Mouse (Mus musculus): ENCODE measurements around the gene Slc25a17. TPM values are rescaled to one million over a fixed set of nuclear protein-coding genes. Genes with fewer than 3 reads are reported as not detected.

Slc25a17 gene
- total RNA-seq (2021): 10 to 100 TPM; 14.5 to 17.4 TPM
- long read RNA-seq, experiment 1, transcript Slc25a17-201 (9 exons, 1,724 nt): major isoform, 11 of 13 reads
- long read RNA-seq, experiment 1, partial matches to known transcripts: 0 of 13 reads
- long read RNA-seq, experiment 1, other reads (novel, unspliced or antisense): 2 of 13 reads
- long read RNA-seq, experiment 2, transcript Slc25a17-201 (9 exons, 1,724 nt): major isoform, 8 of 9 reads
- long read RNA-seq, experiment 2, partial matches to known transcripts: 0 of 9 reads
- long read RNA-seq, experiment 2, other reads (novel, unspliced or antisense): 1 of 9 reads

DNA sequence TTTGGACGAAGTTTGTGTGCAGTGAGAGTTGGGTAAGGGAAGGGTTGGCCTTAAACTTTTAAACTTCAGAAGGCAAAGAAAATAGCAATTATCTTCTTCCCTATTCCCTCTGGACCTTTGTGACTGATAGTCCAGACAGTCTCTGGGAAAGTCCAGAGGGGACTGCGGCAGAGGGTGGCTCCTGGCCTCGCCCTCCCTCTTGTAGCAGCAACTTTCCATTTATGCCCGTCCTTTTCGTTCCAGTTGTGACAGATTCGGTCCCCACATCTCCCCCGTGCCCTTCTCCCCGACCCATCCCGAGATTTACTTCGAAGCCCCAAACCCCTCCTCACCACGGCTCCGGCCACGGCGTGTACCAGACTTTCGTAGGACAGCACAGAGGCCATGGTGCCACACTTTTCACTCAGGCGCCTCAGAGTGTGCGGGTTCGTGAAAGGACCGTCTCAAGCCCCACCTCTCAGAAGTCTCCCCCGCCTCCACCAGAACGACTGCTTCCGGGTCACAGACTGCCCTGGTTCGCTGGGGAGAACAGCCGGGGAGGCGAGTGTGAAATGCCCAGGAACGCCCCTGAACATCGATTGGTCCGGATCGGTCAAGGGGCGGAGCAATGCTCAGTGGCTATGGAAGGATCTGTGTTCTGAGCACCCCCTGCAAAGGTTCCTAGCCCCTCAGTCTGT, at the start of gene Slc25a17:
Slc25a17 (minus strand) TSS at position 468 of the 677 bp plus-strand sequence.
- peak; percentile 98 for DNase-seq

DNA sequence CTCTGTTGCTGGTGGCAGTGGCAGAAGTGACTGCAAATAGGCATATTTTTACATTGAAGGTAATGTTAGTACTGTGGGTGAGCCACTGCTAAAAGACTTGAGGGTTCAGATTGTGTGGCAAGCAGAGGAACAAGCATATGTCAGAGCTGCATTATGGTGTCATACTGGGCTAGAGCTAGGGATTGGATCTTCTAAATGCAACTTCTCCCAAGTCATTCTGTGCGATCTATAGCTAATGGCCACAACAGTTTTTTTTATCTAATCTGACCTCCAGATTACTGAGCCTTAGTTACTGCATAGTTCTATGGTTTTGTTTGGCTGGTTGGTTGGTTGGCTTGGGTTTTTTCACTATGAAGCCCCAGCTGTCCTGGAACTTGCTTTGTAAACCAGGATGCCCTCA, 47.6 kb upstream of the Slc25a17 start, which contains the start of gene Dnajb7:
Dnajb7 (minus strand) TSS at position 101 of the 400 bp plus-strand sequence.
- no peak for DNase-seq

DNA sequence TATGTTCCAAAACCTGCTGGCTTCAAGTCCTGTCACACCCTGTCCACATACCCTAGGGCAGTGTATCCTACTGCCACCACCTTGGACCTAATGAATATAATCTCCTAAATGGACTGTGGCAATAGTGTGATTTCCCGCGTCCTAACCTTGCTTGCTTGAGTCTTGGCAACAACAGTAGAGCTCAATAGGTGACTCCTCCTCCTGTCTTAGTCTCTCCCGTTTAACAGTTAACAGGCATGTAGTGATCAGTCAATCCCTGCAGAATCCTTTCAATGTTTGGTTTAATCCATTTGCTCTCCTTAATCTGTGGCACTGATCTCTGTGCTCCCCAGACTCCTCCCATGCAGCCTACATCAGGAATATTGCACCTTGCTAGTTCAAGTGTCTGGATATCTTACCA, 44.4 kb upstream of the Slc25a17 start:
- DNase-seq: no peak

DNA sequence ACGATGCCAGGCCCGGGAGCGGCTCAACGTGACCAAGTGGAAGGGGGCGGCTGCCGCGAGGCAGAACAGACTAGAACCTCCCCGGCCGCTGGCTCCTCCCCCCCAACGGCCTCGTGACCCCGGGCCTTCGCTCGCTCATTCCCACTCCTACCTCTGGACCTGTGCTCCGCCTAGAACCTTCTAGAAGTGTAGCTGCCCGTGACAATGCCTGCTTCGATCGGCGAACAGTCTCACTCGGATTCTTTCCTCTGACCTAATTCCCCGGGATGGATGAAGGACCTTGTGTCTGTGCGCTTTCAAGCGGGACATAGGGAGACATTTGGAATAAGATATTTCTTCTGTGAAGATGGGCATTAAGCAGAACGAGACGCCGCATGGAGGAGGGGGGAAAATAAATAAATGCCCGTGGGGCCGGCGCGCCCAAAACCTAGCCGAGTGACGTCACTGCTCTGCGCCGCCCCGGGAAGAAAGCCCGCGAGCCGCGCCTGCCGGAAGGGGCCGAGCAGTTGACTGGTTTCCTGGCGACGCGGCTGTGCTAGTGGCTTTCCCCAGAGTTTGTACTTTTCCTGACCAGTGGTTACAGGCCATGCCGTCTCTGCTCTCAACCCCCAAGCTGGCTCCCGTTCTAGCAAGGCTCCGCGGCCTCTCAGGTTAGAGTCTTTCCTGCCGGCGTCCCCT, 39.2 kb upstream of the Slc25a17 start, which contains the start of the genes St13 and Xpnpep3:
St13 (minus strand) TSS at position 440 of the 678 bp plus-strand sequence.
Xpnpep3 (plus strand) TSS at position 501 of the 678 bp plus-strand sequence.
- peak; percentile 97 to 99 for DNase-seq

DNA sequence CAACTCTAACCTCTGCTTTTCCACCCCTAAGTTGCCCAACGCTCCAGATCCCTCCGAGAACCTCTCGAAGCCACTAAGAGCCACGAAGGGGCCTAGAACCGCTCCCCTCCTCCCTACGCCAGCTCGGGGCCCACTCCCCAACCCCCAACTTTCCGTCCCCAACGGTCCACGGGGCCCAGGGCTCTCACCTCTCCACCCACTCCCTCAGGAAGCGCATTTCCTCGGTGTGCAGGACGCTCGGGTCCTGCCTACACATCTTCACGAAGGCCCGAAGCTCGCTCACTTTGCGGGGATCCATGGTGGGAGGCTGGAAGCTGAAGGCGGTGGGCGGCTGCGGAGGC, 38.7 kb upstream of the Slc25a17 start:
- no peak for DNase-seq

DNA sequence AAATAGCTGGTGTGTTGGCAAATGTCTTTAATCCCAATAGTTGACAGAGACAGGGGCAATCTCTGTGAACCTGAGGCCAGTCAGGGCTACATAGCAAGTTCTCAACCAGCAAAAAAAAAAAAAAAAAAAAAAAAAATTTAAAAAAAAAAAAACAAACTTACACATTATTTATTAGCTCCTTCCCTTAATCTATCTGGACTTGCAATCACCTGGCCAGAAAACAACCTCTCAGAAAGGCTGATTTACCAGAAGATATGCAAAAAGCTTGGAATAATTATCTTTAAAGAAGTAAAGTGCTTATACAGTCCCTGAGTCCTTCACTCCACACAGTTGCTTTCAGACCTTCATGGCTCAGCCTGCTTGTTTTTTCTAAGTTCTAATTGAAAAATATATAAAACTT, 37.6 kb upstream of the Slc25a17 start:
- DNase-seq: no peak

DNA sequence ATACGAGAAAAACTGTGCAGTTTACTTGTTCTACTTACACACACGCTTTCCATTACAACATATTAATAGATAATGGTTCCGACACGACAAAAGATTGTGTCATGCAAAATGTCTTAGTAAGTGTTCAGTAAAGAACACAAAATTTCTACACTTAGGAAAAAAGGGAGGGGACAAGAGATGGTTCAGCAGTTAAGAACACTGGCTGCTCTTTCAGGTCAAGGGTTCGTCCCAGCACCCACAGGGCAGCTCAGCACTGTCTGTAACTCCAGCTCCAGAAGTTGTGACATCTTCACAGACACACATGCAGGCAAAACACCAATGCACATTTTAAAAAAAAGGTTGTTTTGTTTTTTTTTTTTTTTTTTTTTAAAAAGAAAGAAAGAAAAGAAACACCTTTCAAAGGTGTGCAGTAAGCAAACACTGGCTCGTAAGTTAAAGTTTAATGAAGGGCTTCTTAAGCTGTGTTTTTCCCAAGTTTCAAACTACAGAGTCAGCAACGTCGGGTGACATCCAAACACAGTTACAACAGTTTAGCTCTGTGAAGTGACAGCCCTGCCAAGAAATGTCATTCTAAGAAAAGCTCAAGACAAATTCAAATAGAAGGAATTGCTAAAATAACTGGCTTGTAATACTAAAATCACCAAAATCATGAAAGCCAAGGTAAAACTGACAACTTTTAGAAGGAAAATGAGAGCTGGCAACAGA, 33.8 kb upstream of the Slc25a17 start:
- no peak for DNase-seq

DNA sequence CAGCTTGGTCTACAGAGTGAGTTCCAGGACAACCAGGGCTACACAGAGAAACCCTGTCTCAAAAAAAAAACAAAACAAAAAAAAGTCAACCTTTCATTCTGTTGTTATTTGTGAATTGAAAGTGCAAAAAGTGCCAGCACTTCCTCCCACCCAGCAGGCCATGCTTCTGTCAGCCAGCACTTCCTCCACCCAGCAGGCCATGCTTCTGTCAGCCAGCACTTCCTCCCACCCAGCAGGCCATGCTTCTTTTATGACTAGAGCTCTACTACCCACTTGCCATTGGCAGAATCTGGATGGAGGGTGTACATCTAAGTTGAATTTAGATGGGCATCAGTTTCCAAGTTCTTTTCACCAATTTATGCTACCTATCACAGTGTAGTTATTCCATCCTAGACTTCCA, 32.4 kb upstream of the Slc25a17 start:
- peak in 1 of 2 experiments; percentile 49 for DNase-seq

DNA sequence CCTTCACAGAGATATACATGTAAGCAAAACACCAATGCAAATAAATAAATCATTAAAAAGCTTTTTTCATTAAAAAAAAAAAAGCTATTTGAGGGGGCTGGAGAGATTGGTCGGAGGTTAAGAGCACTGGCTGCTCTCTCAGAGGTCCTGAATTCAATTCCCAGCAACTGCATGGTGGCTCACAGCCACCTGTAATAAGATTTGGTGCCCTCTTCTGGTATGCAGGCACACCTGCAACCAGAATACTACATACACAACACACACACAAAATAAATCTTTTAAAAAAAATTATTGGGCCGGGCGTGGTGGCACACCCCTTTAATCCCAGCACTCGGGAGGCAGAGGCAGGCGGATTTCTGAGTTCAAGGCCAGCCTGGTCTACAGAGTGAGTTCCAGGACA, 25.7 kb upstream of the Slc25a17 start:
- no peak for DNase-seq

DNA sequence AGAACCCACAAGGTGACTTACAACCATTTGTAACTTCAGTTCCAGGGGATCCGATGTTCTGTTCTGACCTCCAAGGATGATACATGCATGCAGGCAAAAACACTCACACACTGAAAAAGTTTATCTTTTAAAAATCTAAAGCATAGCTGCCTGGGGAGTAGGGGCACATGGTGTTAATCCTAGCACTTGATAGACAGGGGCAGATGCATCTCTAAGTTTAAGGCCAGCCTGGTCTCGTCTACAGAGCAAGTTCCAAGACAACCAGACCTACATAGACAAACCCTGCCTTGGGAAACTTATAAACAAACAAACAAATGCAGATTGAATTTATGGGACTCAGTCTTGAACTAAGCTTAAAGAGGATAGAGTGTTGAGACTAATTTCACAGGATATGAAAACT, 18.2 kb upstream of the Slc25a17 start:
- DNase-seq: no peak

DNA sequence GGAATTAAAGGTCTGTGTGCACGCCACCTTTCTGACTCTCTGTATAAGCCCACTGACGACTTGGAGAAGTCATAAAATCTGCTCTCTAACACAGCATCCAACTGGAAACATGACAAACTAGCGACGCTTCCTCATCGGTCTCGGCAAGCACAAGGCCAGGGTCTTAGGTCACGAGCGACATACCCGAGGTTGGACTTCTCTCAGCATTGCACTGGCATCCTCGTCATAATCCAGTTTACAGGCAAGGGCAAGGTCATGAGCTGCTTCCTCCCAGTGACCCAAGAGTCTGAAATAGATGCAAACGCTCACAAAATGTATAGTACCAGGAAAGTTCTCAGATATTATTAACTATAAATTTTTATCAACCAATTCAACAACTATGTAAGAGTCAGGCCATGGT, 14.0 kb upstream of the Slc25a17 start:
- no peak for DNase-seq

DNA sequence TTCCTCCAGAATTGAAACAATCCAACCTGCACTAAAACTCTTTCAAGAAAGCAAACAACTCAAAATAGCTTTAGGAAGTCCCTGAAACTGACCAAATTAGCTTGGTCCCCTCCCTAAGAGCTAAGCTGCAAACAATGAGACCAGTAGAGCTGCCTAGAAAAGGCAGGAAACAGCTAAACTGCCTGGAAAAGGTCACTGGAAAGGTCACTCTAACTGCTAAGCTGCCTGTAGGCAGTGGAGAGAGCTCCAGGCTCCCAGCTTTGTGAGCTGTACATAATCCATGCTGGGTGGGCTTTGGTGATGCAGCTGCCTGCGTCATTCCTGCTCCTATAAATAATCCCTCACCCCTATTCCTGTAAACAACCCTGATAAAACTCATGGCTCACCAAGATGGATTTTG, 9.7 kb upstream of the Slc25a17 start:
- DNase-seq: no peak

DNA sequence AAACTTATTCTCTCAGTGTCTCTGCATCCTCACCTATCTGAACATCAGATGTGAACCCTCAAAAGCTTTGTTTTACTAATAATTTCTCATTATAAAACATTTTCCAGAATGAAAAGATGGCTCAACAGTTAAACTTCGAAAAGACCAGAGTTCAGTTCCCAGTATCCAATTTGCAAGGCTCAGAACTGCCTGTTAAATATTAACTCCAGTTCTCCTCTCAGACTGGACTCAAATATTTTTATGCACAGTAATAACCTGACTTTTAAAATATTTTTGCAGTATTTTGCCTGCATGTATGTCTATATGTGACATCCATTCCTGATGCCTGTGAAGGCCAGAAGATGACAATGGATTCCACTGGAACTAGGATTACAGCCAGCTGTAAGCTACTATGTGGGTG, 8.0 kb upstream of the Slc25a17 start:
- no peak for DNase-seq

DNA sequence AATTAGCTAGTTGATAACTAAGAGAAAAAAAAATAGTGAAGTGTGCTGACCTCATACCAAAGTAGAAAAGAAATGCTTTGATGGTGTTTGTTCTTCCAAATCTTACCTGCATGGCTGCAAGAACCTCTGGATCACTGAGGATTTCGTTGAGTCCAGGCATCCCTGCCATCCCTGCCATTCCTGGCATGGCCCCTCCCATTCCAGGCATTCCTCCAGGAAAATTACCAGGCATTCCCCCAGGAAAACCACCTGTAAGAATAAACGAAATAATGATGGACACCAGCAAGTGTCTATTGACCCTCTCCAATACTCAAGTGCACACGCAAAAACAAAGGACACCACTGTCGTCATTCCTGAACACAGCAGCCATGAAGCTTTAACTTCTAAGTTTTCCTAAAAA, 5.6 kb upstream of the Slc25a17 start:
- DNase-seq: no peak

DNA sequence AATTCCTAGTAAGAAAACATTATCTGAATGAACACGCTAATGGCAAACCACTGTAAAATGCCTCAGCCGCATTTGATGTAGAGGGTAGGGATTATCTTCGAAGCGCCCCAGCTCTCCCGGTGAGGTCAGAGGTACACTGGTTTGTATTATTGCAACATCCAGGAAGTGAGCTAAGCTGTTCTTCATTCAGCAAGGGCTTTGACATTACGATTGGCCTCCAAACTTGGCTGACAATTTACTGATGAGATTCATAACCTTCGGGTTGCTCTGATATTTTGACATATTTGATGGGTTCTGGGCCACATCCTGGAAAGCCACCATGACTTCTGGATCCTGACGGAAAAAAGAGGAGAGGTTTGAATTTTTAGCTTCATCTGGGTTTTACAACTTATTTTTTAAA, 4.6 kb upstream of the Slc25a17 start:
- no peak for DNase-seq

DNA sequence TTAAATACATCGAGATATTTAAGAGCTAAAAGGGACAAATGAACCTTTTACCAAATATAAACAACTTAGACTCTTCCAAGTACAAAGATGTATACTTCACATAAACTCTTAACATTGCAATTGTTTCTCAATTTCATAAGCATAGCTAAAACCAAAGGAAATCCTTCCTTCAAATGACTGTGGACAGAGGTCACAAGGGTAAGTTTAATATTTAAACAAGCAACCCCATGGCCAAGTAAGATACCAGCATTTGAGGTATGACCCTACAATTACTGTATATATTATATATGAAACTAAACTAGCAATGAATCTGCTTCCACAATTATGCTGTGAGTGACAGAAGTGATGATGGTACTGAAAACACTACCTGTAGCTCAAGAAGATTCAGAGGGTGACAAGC, 3.7 kb upstream of the Slc25a17 start:
- DNase-seq: no peak

DNA sequence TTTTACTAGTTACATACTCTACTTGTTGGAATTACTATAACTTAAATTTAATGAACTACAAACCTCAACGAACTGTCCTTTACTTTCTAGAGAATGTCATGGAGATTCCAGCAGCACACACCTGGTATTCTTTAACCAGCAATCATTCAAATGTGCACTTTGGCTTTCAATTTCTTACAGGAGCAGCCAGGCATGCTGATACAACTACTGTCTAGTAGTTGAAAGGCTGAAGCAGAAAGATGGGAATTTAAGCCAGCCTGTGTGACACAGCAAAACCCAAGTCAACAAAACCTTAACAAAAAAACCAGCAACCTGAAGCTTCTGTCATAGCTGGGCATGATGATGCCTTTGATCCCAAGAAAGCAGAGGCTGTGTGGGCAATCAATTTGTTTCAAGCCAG, 1.9 kb upstream of the Slc25a17 start:
- DNase-seq: no peak

DNA sequence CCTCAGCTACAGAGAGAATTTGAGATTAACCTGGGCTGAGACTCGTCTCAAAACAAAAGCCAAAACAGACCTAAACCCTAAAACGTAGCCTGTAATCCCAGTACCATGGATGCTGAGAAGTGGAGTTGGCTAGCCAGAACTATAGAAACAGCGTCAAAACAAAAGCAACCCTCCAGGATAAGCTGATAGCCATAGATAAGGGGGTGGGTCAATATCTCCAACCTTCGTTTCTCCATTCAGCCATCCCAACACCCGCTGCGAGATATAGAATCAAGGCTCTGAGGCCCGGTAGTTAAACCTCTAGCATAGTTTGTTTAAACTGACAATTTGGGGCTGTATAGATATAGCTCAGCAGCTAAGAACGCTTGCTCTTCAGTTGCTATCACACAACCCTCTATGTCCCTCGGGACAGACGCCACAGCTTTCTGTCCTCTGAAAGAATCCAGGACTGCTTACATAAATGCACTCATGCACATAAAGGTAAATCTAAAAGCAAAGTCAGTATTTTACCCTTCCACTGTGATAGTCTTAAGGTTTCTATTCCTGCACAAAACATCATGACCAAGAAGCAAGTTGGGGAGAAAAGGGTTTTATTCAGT, 904 bp upstream of the Slc25a17 start:
- DNase-seq: peak in 1 of 2 experiments; percentile 19

DNA sequence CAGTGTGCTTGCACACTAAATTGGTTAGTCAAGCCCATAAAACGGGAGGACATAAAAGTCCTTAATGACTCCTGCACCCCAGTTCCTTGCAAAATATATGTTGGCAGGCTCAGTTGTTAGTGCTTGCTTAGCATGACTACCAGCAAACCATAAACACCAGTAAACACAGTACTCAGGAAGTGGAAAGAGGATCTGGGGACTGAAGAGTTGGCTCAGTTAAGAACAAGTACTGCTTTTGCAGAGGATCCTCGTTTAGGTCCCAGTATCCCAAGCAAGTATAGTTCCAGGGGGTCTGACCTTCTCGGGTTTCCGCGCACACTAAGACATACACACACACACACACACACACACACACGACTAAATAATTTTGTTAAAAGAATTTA, 401 bp upstream of the Slc25a17 start:
- no peak for DNase-seq

DNA sequence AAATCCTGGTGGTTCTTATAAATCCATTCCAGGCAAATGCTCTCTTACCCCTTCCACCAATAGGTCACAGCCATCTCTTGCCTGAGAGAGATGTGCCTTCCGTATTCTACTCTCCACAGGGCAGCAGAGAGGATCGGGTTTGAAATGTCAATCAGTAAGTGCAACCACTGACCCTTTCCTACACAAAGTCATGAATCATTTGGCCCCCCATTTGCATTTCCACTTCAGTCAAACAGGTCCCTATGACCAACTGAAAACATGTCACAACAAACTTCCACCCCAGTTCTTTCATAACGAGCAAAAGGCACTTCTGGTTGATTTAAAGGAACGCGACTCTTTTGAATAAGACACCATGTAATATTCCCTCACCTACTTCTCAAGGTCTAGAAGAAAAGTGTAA, 1.2 kb downstream of the Slc25a17 start:
- no peak for DNase-seq

DNA sequence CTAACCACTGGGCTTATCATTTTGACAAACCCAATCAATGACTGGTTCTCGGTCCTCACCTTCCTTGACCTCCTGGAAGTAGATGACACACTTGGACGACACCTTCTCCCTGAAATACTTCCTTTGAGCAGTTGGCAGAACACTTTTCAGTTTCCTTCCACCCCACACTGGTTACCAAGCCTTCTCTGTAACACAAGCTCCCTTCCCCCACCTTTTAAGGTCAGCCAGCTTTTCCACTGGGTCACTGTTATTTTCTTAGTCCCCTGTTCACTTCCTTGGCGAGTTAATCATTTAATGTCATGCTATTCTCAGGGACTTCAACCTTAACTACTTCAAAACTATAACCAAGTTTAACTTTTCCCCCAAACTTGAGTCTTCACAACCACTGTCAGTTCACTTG, 1.7 kb downstream of the Slc25a17 start:
- DNase-seq: no peak

DNA sequence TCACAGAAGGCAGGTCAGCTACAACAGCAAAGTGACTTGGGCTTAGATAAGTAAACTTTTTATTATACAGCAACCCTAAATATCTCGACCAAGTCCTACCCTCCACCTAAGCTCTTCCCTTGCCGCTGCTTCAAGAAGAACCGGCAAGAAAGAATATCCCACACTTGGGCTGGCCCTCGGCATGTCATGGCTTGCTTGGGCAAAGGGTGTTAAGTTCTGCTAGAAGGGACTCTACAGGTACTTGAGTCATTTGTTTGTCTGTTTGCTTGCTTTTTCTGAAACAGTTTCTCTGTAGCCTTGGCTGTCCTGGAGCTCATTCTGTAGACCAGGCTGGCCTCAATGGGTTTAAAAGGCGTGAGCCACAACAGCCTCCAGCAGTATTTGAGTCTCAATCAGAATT, 3.7 kb downstream of the Slc25a17 start:
- no peak for DNase-seq
